ENCODE assay signal across 19 mouse cellular contexts in the genomic region with DNA sequence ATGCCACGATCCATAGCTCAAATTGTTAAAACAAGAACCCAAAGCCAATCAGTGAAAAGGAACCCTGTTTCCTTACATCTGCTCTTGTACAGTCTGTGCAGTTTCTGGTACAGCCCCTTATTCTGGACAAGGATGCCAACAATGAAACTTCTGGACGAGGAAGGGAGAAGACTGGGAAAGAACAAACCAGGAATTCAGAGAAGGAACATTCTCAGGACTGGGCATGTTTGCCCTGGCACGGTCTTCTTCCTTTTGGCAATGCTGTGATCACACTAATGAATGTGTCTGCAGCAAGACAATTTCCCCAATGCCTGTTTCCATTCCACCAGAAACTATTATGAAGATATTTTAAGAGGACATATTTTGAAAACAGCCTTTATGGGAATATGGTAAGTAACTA. TPM values are rescaled to one million over a fixed set of nuclear protein-coding genes. Genes with fewer than 3 reads are reported as not detected.
DNase-seq lines count a peak whose midpoint lies in the region; ATAC-seq lines count a peak whose summit lies in the region.
"Had no signal": no experiment of that assay in that cellular context is flagged by ENCODE, and none has a peak within 500 bp of the region (broad histone marks: within the 10 kb centered on the region; RNA-seq: fewer than 3 reads in every experiment).

No protein-coding gene starts in this region.

- H3K27me3 ChIP-seq in embryonic facial prominence, embryonic 15.5 days: no peaks in the 10 kb centered on the region
- no peaks in the 10 kb centered on the region for H3K27me3 ChIP-seq in embryonic facial prominence, embryonic 10.5 days (replicated peaks; ENCODE audit: low read depth, poor library complexity, severe bottlenecking)
- H3K27me3 ChIP-seq in heart, embryonic 15.5 days: no peaks in the 10 kb centered on the region
- no peaks in the 10 kb centered on the region for H3K27me3 ChIP-seq in liver, embryonic 11.5 days (replicated peaks; ENCODE audit: control insufficient read depth, insufficient read depth, low read length)
- H3K27me3 ChIP-seq: forebrain, embryonic 12.5 days; megakaryocyte, embryonic 14.5 days; midbrain, embryonic 13.5 days had no signal

- H3K9me3 ChIP-seq in embryonic facial prominence, embryonic 15.5 days (replicated peaks): no peaks in the 10 kb centered on the region
- H3K9me3 ChIP-seq in embryonic facial prominence, embryonic 10.5 days: no peaks in the 10 kb centered on the region
- no peaks in the 10 kb centered on the region for H3K9me3 ChIP-seq in heart, embryonic 15.5 days (replicated peaks)
- no peaks in the 10 kb centered on the region for H3K9me3 ChIP-seq in liver, embryonic 11.5 days (ENCODE audit: control insufficient read depth, low read length)
- H3K9me3 ChIP-seq: forebrain, embryonic 12.5 days; megakaryocyte, embryonic 14.5 days; midbrain, embryonic 13.5 days had no signal

- intact Hi-C loops in heart, postnatal 10 days (cut with DNase I): no loop called here

- no peak overlapping the region for H3K4me2 ChIP-seq in embryonic facial prominence, embryonic 15.5 days (replicated peaks)
- no peak overlapping the region for H3K4me2 ChIP-seq in heart, embryonic 15.5 days
- no peak overlapping the region for H3K4me2 ChIP-seq in liver, embryonic 11.5 days
- H3K4me2 ChIP-seq: forebrain, embryonic 12.5 days; midbrain, embryonic 13.5 days had no signal

- H3K4me1 ChIP-seq in embryonic facial prominence, embryonic 15.5 days: peaks cover 16% of the 10 kb centered on the region; the same call in 1 of the 2 replicates
- H3K4me1 ChIP-seq in embryonic facial prominence, embryonic 10.5 days: no peaks in the 10 kb centered on the region
- H3K4me1 ChIP-seq in heart, embryonic 15.5 days (replicated peaks): peaks cover 22% of the 10 kb centered on the region
- no peaks in the 10 kb centered on the region; the same call in 1 of the 2 replicates for H3K4me1 ChIP-seq in liver, embryonic 11.5 days (replicated peaks; ENCODE audit: control insufficient read depth, insufficient read depth, low read length)
- H3K4me1 ChIP-seq: forebrain, embryonic 12.5 days; midbrain, embryonic 13.5 days had no signal

- peak overlapping the region; percentile 66 for H3K27ac ChIP-seq in embryonic facial prominence, embryonic 15.5 days (replicated peaks)
- no peak overlapping the region for H3K27ac ChIP-seq in embryonic facial prominence, embryonic 10.5 days (replicated peaks)
- H3K27ac ChIP-seq in heart, embryonic 15.5 days: peak overlapping the region; percentile 28
- H3K27ac ChIP-seq in liver, embryonic 11.5 days (ENCODE audit: low read depth, low read length): no peak overlapping the region
- H3K27ac ChIP-seq: forebrain, embryonic 12.5 days; midbrain, embryonic 13.5 days had no signal

- no peak overlapping the region for H3K9ac ChIP-seq in embryonic facial prominence, embryonic 15.5 days
- no peak overlapping the region for H3K9ac ChIP-seq in heart, embryonic 15.5 days
- H3K9ac ChIP-seq in liver, embryonic 11.5 days (ENCODE audit: low read depth, low read length): no peak overlapping the region
- H3K9ac ChIP-seq: forebrain, embryonic 12.5 days; midbrain, embryonic 13.5 days had no signal

- no peak for ATAC-seq in embryonic facial prominence, embryonic 15.5 days (ENCODE audit: insufficient number of reproducible peaks, low FRiP score, low TSS enrichment, low read depth)
- no peak for ATAC-seq in heart, embryonic 15.5 days (replicated peaks; ENCODE audit: insufficient number of reproducible peaks, insufficient read depth, low FRiP score, low read depth)
- no peak for ATAC-seq in liver, embryonic 11.5 days (replicated peaks; ENCODE audit: low FRiP score)
- ATAC-seq: intestine, postnatal 0 days; lung, postnatal 0 days; midbrain, embryonic 13.5 days had no signal

- no peak overlapping the region for H3K4me3 ChIP-seq in embryonic facial prominence, embryonic 15.5 days (replicated peaks)
- H3K4me3 ChIP-seq in embryonic facial prominence, embryonic 10.5 days: no peak overlapping the region
- no peak overlapping the region for H3K4me3 ChIP-seq in heart, embryonic 15.5 days
- H3K4me3 ChIP-seq in liver, embryonic 11.5 days (ENCODE audit: low read depth, low read length): no peak overlapping the region
- H3K4me3 ChIP-seq: forebrain, embryonic 12.5 days; megakaryocyte, embryonic 14.5 days; midbrain, embryonic 13.5 days had no signal

- peaks cover 4% of the 10 kb centered on the region; the same call in 1 of the 2 replicates for H3K36me3 ChIP-seq in embryonic facial prominence, embryonic 15.5 days
- H3K36me3 ChIP-seq in embryonic facial prominence, embryonic 10.5 days (replicated peaks): peaks cover 36% of the 10 kb centered on the region
- H3K36me3 ChIP-seq in heart, embryonic 15.5 days: peaks cover 12% of the 10 kb centered on the region; the same call in 1 of the 2 replicates
- no peaks in the 10 kb centered on the region; the same call in 1 of the 2 replicates for H3K36me3 ChIP-seq in liver, embryonic 11.5 days (ENCODE audit: control insufficient read depth, insufficient read depth, low read length)

- DNase-seq in embryonic facial prominence, embryonic 10.5 days (ENCODE audit: low spot score): no peak
- no peak for DNase-seq in heart, postnatal 10 days
- DNase-seq in lung, postnatal 14 days: peak; percentile 18
- DNase-seq in lung, postnatal 4 days: no peak
- DNase-seq in fat pad, adult 2 months (ENCODE audit: extremely low read depth, low read depth, low spot score): peak; percentile 64
- no peak for DNase-seq in liver, embryonic 11.5 days (ENCODE audit: low spot score)
- DNase-seq: adrenal gland, postnatal 14 days; cerebellum, adult 8-10 months; kidney, postnatal 36 days; layer of hippocampus, adult 9-11 months; liver; right cerebral cortex, postnatal 25 days had no signal

- WGBS in embryonic facial prominence, embryonic 15.5 days: 52% methylated on average over 3 of the region's 3 CpGs
- 86% methylated on average over 3 of the region's 3 CpGs for WGBS in embryonic facial prominence, embryonic 10.5 days
- 71% methylated on average over 3 of the region's 3 CpGs for WGBS in heart, embryonic 15.5 days
- WGBS in liver, embryonic 11.5 days: 88% methylated on average over 3 of the region's 3 CpGs

RNA-seq across cellular contexts. Expression of gene Ube2h, which starts 55.6 kb away (rescaled TPM):
- polyA plus RNA-seq in embryonic facial prominence, embryonic 15.5 days (2015; fragmentation: Nextera tagmentation; extraction: Ambion mirVana): 46.6 and 46.9 TPM in 2 replicates
- 34.0 and 35.4 TPM in 2 replicates for polyA plus RNA-seq in embryonic facial prominence, embryonic 10.5 days (2016; fragmentation: Nextera tagmentation; extraction: Ambion mirVana)
- polyA plus RNA-seq in heart, embryonic 15.5 days (2015; fragmentation: Nextera tagmentation; extraction: Ambion mirVana): 40.9 and 46.3 TPM in 2 replicates
- 10 to 100 TPM; 84.2 to 86.2 TPM for total RNA-seq in heart, postnatal 10 days (2021)
- 21.6 and 22.5 TPM in 2 replicates for polyA plus RNA-seq in liver, embryonic 11.5 days (2014; fragmentation: Nextera tagmentation; extraction: Ambion mirVana)

Comparison
In these comparisons a context has a peak if more than half of its experiments do, and no peak if none do; other contexts are left out.
1. H3K27ac ChIP-seq: peak in embryonic facial prominence, embryonic 15.5 days (single experiment) and heart, embryonic 15.5 days (single experiment); none in embryonic facial prominence, embryonic 10.5 days (single experiment) and liver, embryonic 11.5 days (single experiment).
2. DNase-seq: peak in lung, postnatal 14 days (single experiment) and fat pad, adult 2 months (single experiment); none in embryonic facial prominence, embryonic 10.5 days (single experiment), heart, postnatal 10 days (0 of 2), lung, postnatal 4 days (0 of 2) and liver, embryonic 11.5 days (single experiment).